ENCODE assay signal across 18 mouse cellular contexts in the genomic region with DNA sequence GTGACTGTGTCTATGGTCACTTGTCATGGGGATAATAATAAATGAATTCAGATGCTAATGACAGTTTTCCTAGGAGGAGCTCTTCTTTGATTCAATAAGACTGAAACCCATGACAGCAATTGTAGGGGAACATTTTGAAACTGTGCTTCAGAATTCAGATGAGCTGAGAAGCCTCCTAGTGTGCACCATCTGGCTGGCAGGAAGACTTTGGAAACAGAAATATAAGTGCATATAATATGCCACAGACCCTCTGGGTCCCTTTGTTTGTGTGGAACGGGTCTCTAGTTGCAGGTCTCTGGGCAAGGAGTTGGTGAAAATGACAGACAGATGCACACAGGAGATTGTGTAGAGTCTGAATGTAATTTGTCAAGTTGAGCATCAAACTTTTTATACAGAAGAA.
DNase-seq lines count a peak whose midpoint lies in the region; ATAC-seq lines count a peak whose summit lies in the region.
"Had no signal": no experiment of that assay in that cellular context is flagged by ENCODE, and none has a peak within 500 bp of the region (broad histone marks: within the 10 kb centered on the region; RNA-seq: fewer than 3 reads in every experiment).

No protein-coding gene starts in this region.

- intact Hi-C loops in left cerebral cortex, postnatal 4 days (cut with DNase I) = no loop called here
- intact Hi-C loops in left cerebral cortex, postnatal 36 days (cut with DNase I) = no loop called here

- H3K4me3 ChIP-seq in hindbrain, embryonic 16.5 days (ENCODE audit: low read length) = no peak overlapping the region
- H3K4me3 ChIP-seq in intestine, embryonic 16.5 days (ENCODE audit: low read length) = no peak overlapping the region
- H3K4me3 ChIP-seq: heart, adult 2 months; heart, embryonic 13.5 days; liver, embryonic 13.5 days had no signal

- 34% methylated on average over 1 of the region's 1 CpGs for WGBS in hindbrain, embryonic 16.5 days
- 69% methylated on average over 1 of the region's 1 CpGs for WGBS in intestine, embryonic 16.5 days

- H3K27ac ChIP-seq in hindbrain, embryonic 16.5 days (ENCODE audit: low read depth, low read length) = no peak overlapping the region
- H3K27ac ChIP-seq in intestine, embryonic 16.5 days (ENCODE audit: low read length) = no peak overlapping the region
- H3K27ac ChIP-seq: heart, adult 2 months; heart, embryonic 13.5 days; liver, embryonic 13.5 days had no signal

- peak; percentile 65; the same call in 1 of the 2 replicates for ATAC-seq in hindbrain, embryonic 16.5 days
- ATAC-seq in intestine, embryonic 16.5 days = no peak
- ATAC-seq: forebrain, embryonic 16.5 days had no signal

- no peak overlapping the region for H3K4me2 ChIP-seq in hindbrain, embryonic 16.5 days (ENCODE audit: low read length)
- no peak overlapping the region for H3K4me2 ChIP-seq in intestine, embryonic 16.5 days (ENCODE audit: low read depth, low read length)
- H3K4me2 ChIP-seq: heart, embryonic 13.5 days; liver, embryonic 13.5 days; lung, embryonic 14.5 days had no signal

- H3K9ac ChIP-seq in hindbrain, embryonic 16.5 days (ENCODE audit: low read depth, low read length) = no peak overlapping the region
- H3K9ac ChIP-seq in intestine, embryonic 16.5 days (ENCODE audit: low read depth, low read length) = no peak overlapping the region
- H3K9ac ChIP-seq: heart, embryonic 13.5 days; liver, embryonic 13.5 days; lung, embryonic 14.5 days had no signal

- DNase-seq in cerebellum, adult 9-10 months = peak; percentile 9
- no peak for DNase-seq in cerebellum, adult 11-12 months
- DNase-seq in left cerebral cortex, postnatal 4 days = peak; percentile 2
- no peak for DNase-seq in left cerebral cortex, postnatal 36 days (ENCODE audit: low spot score in 2 of 2)
- DNase-seq in brain, adult 2 months (ENCODE audit: low read depth, low spot score) = peak; percentile 5
- DNase-seq: gastrocnemius, postnatal 25 days; heart, adult 2 months; heart, postnatal 14 days; kidney, adult 18-20 months; kidney, postnatal 4 days; liver, embryonic 13.5 days; lung, embryonic 14.5 days; thymus, adult 18-20 months; thymus, postnatal 36 days had no signal

- H3K36me3 ChIP-seq in hindbrain, embryonic 16.5 days (ENCODE audit: control insufficient read depth, insufficient read depth, low read length) = no peaks in the 10 kb centered on the region
- H3K36me3 ChIP-seq in intestine, embryonic 16.5 days (ENCODE audit: control insufficient read depth, insufficient read depth, low read length) = no peaks in the 10 kb centered on the region
- H3K36me3 ChIP-seq: heart, embryonic 13.5 days; liver, embryonic 13.5 days had no signal

- H3K9me3 ChIP-seq in hindbrain, embryonic 16.5 days (ENCODE audit: control insufficient read depth, low read length) = no peaks in the 10 kb centered on the region
- no peaks in the 10 kb centered on the region for H3K9me3 ChIP-seq in intestine, embryonic 16.5 days (ENCODE audit: control insufficient read depth, low read length)
- H3K9me3 ChIP-seq: heart, embryonic 13.5 days; liver, embryonic 13.5 days had no signal

- no peaks in the 10 kb centered on the region for H3K4me1 ChIP-seq in hindbrain, embryonic 16.5 days (ENCODE audit: control insufficient read depth, insufficient read depth, low read depth, low read length)
- no peaks in the 10 kb centered on the region for H3K4me1 ChIP-seq in intestine, embryonic 16.5 days (ENCODE audit: control insufficient read depth, insufficient read depth, low read length)
- H3K4me1 ChIP-seq: heart, embryonic 13.5 days; liver, embryonic 13.5 days had no signal

- no peaks in the 10 kb centered on the region for H3K27me3 ChIP-seq in hindbrain, embryonic 16.5 days (replicated peaks; ENCODE audit: control insufficient read depth, insufficient read depth, low read length)
- H3K27me3 ChIP-seq in intestine, embryonic 16.5 days (replicated peaks; ENCODE audit: control insufficient read depth, insufficient read depth, low read length) = no peaks in the 10 kb centered on the region
- H3K27me3 ChIP-seq: heart, embryonic 13.5 days; liver, embryonic 13.5 days had no signal

Comparison
In these comparisons a context has a peak if more than half of its experiments do, and no peak if none do; other contexts are left out.
1. DNase-seq: peak in cerebellum, adult 9-10 months (single experiment), left cerebral cortex, postnatal 4 days (single experiment) and brain, adult 2 months (single experiment); none in cerebellum, adult 11-12 months (single experiment) and left cerebral cortex, postnatal 36 days (0 of 2).